Mouse (Mus musculus) yolk sac, embryonic 10.5 days (tissue): Measurements from ENCODE around the gene Gcnt4.
"Not testable (repeated sequence)": the region's sequence is repeated elsewhere in the genome, so short reads cannot be mapped to it uniquely, and the experiment has no call there.

ENCODE experiments used
- DNase-seq: peaks from one replicate; pipeline ENCODE4 v3.0.0-alpha.2; 2017; ENCODE audit warnings: low spot score

Gcnt4 gene

DNA sequence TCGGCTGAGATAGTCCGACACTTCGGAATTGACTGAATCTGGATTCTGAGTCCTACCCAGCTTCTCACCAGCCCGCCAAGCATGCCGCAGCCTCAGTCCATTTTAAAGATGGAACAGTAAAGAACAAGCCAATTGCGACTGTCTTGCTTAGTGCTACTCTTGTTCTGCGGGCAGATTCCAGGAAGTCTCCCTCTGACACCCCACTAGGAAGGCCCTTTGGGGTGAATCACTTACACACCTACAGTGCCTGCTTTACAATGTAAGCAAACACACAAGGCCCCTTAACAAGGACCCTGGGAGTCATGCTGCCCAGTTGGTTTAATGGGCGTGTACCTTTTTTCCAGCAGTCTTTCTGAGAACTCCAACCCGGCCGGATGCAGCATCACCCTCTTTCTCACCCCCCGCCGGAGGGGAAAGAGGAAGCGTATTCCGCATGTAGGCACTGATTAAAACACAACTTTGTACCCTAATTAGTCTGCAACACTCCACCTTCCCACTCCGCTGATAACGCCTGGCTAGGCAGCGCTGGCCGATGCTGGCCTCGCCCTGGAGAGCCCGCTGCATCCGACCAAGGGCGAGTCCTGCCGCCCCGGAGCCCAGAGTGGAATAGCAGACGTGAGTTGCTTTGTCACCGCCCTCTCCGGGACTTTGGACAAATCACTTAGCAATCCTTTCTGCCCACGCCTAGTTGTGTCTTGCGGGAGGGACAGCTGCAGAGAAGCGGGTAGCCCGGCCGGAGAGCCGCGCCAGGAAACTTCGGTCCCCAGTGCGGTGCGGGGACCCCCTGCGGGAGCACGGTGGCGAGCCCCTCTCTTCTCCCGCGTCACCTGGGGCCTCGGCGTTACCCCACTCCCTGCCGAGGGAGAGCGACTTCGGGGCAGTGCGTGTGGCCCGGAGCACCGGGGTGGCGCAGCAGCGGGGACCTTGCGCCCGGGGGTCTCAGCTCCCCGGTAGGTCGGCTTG lies at the start of gene Gcnt4:
Gcnt4 (plus strand) TSS at position 691 of the 963 bp plus-strand sequence.
- peak; percentile 85 for DNase-seq

GRCm38 (mm10) chr13:96878220-96879057 lies 46.0 kb upstream of the Gcnt4 start:
- no peak for DNase-seq

GRCm38 (mm10) chr13:96884534-96884933 lies 40.0 kb upstream of the Gcnt4 start:
- peak; percentile 12 for DNase-seq

GRCm38 (mm10) chr13:96889985-96890384 lies 34.5 kb upstream of the Gcnt4 start:
- DNase-seq: peak; percentile 70

DNA sequence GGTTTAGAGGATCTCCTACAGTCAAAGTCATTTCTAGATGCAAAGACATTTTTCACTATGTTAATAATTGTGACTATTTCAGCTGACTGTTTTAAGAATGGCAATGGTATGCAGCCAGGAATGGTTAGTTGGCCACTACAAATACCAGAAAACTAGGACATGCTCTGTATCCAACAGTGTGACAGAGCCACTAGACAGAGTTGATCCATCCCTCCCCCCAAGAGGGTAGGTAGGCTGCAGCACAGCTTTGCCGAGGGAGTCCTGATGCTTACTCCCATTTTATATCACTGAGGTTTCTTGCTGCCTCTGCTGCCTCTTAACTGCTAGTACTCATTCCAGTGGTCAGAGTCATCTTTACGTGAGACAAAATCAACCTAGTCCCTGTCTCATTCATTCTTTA lies 29.3 kb upstream of the Gcnt4 start:
- DNase-seq: no peak

DNA sequence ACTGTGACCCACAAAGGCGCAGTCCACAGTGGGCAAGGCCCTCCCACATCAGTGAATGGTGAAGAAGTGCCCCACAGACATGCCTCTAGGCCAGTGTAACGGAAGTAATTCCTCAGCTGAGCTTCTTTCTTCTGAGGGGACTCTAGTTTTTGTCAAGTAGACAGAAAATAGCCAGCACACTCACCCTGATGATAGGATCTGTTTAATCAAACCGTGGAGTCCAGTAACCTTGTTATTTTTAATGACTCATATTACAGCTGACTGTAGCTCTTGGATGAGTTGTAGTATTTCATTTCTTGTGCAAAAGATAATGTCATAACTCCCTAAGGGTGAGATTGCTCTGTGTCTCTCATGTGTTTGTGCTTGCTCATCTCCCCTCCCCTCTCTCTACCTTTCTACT lies 17.8 kb upstream of the Gcnt4 start:
- no peak for DNase-seq

GRCm38 (mm10) chr13:96911202-96911601 lies 13.3 kb upstream of the Gcnt4 start:
- no peak for DNase-seq

GRCm38 (mm10) chr13:96923134-96923533 lies 1.4 kb upstream of the Gcnt4 start:
- not testable (repeated sequence) for DNase-seq

DNA sequence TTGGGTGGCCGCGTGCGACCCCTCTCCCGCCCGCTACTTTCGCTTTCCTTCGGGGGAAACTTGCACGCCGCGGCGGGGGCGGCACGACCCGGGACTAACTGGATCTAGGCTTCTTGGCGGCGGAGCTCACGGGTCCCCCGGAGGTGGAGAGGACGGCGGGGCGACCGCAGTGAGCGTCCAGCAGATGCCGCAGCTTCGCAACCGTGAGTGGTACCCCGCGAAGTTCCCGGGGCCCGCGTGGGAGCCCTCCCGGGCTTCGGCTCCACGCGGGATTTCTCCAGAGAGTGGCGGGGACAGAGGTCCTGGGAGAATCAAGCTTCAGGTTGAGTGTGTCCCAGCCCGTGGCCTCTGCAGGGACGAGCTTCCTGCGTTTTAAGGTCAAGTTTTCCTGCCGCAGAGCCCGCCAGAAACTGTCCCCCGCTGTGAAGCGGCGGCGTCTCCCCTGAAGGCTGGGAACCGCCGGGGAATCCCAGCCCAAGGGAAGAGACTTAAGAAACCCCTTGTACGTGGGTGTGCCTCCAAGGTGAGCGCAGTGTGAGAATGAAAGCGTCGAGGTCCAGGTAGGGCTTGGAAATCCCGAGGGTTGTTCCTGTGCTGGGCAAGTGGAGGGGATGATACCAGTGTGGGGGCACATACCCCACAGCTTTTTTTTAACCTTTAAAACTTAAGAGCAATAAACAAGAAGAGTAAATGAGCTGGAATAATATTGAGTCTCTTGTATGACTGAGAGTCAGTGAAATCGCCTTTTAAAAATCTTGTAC lies 676 bp downstream of the Gcnt4 start:
- DNase-seq: no peak

DNA sequence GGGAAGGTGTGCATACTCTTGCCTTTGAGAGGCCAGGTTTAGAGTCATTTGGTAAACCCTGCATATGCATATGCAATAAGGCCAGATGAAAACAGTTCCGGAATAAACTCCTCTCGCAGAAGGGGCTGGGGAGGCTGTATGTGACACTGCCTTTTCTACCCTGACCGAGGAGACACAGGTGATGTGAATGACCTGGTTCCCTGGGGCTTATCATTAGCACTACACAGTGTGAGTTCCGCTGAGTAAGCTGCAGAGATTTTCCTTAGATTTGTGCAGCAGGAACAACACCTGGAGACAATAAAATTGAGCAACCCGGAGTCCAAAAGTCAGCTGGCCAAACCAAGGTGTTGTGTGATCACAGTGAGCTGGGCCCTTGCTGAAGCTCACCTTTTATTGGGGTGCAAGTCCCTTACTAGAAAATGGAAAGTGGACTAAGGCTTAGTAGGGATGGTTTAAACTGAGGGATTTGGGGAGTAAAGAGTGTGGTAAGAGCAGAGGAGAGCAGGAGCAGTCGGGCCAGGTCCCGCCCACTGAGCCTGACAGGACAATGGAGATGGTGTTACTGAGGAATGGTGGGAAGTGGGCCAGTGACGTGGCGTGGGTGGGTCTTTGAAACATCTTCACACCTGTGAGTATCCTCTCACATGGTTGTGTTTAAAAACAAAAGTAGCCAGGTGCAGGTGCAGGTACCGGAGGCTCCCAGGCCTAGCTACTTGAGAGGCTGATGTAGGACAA lies 1.7 kb downstream of the Gcnt4 start:
- peak; percentile 84 for DNase-seq

GRCm38 (mm10) chr13:96927781-96928180 lies 3.3 kb downstream of the Gcnt4 start:
- no peak for DNase-seq

GRCm38 (mm10) chr13:96928432-96929039 lies 4.0 kb downstream of the Gcnt4 start:
- DNase-seq: no peak

DNA sequence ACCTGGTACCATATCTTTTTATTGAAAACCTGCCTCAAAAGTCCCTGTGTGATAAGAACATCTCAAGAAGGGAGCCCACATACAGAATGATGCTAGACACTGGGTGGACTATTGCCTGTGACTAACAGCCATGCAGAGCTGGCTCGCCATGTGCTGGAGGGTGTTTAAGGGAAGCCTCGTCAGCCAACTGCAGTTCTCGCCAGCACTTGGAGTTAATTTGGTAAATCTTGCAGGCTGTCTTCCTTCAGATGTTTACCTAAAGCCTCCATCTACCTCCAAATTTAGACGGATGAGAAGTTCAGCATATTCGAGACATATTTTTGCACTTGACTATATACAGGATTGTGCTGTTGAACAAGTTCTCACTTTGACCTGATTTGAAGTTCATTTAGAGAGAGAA lies 8.3 kb downstream of the Gcnt4 start:
- DNase-seq: no peak

GRCm38 (mm10) chr13:96933367-96933766 lies 8.9 kb downstream of the Gcnt4 start:
- no peak for DNase-seq

DNA sequence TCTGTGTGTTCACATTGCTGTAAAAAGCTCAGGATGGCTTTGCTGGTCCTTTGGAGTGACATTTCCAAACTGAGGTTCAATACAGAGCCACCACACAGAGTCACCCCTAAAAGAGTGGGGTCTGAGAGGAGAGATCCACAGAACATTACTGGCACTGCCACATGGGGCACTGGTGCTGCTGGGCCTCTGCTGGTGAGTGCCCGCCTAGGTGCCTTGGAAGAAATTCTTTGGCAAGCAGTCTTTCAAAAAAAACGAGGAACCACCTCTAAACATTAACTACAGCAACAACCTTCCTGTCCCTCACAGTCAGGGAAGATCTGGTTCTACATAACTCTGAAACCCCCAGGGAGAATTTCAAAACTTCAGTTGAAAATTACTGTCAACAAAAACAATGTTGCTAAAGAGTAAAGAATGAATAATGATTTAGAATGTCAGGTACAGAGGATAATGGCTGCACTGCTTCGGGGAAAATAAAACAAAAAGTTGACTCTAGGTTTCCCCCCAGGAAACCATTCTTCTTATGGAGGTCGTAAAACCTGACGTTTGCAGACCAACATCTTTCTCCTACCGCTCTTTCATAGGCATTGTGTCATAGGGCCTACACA lies 11.8 kb downstream of the Gcnt4 start:
- DNase-seq: no peak

DNA sequence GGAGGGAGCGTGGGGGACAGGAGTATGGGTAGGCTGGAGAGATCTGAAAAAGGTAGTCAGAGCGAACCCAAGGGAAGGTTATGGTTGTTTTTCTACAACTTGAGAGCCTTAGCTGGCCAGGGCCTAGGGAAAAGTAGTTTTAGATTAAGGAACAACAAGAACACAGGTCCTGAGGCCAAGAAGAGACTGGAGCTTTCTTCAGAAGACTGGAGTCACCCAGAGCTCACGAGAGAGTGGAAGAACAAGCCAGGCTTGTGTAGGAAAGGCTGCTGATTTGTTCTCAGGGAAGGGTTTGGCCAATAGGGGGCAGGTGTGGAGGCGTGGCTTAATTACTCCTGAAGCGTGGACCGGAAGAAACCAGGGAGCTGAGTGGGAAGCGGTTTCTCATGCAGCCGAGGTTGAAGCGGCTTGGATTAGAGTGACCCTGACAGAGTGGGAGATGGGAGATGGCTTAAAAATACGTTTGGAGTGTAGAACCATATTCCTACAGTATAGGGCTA lies 12.6 kb downstream of the Gcnt4 start:
- no peak for DNase-seq

- DNase-seq: no peak
Measured at GRCm38 (mm10) chr13:96939680-96940079, 15.2 kb downstream of the Gcnt4 start.

- DNase-seq: not testable (repeated sequence)
Measured at GRCm38 (mm10) chr13:96941481-96941880, 17.0 kb downstream of the Gcnt4 start.

DNA sequence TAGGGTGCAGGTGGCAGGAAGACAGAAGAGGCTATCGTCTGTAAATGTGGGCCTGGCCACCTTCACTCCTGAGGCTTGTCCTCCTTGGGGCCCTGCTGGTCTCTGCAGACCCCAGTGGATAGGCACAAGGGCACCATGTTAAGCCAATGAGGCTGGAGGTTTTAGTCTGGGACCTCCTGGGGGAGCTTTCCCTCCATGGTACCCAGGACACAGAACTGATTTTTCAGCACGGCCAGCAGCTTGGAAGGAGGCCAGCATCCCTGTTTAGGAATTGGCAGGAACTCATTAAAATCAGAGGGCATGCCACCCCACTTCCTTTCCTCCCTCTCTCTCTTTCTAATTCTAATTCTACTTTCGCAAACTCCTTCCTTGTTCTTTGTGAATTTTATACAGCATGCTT lies 19.1 kb downstream of the Gcnt4 start:
- DNase-seq: no peak

GRCm38 (mm10) chr13:96945748-96946147 lies 21.3 kb downstream of the Gcnt4 start:
- no peak for DNase-seq
